Mouse (Mus musculus): ENCODE measurements at regions not wholly inside any gene's neighbourhood (a gene's known extent, or its start where the extent isn't known, plus 50 kb on each side); places are given as distances from the start of the nearest gene placed in this dataset.
A peak's percentile ranks its signal among the peaks of the same experiment; 100 is the strongest.

- peaks cover 7% of the 10 kb centered on the region for H3K4me1 ChIP-seq
- no peak for ATAC-seq (ENCODE audit: borderline replicate concordance, extremely low read depth, low FRiP score, low TSS enrichment)
- no peaks in the 10 kb centered on the region for H3K27me3 ChIP-seq
- no peak overlapping the region for H3K4me2 ChIP-seq
- no peak overlapping the region for H3K4me3 ChIP-seq
- no peaks in the 10 kb centered on the region for H3K36me3 ChIP-seq
- no peak overlapping the region for H3K27ac ChIP-seq
- no peak overlapping the region for H3K9ac ChIP-seq
- 51% methylated on average over 3 of the region's 3 CpGs for WGBS
- H3K9me3 ChIP-seq: no peaks in the 10 kb centered on the region
Observed at GRCm38 (mm10) chr15:37166744-37167143, 159.2 kb upstream of the Zfp706 start.

DNA sequence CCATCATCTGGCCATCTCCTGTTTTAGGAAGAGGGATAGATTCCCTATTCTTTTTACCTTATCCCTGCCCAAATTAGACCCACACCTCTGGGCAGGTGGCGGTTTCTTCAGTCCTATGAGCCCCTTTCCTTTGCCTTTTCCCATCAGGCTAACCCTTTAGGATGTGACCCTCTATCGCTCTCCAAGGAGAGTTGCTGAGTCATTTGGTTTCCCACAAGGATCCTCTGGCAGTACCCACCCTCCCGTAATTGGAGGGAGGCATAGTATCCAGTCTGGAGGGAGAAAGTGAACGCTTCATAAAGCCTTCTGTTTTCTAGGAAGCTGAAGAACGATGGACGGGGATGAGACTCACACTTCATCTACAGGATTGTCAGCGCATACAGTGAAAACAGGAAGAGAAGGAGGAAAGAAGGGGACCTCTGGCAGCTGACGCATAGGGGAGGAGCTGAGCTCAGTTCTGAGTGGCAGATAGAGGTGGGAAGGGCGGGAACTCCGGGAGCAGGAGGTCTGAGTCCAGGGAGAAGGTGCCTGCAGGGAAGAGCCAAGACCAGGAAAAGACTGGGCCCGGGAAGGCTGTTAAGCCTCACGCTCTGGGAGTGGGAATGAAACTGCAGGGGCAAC lies 158.4 kb upstream of the Zfp706 start:
- H3K9ac ChIP-seq: no peak overlapping the region
- H3K27ac ChIP-seq: no peak overlapping the region
- H3K4me1 ChIP-seq: peaks cover 7% of the 10 kb centered on the region
- no peak overlapping the region for H3K4me3 ChIP-seq
- 12% methylated on average over 12 of the region's 12 CpGs for WGBS
- H3K4me2 ChIP-seq: peak overlapping the region; percentile 23; the same call in 1 of the 2 replicates
- ATAC-seq (ENCODE audit: borderline replicate concordance, extremely low read depth, low FRiP score, low TSS enrichment): 0 out of 2 replicates have a peak, but pooled peaks have one; percentile 55
- no peaks in the 10 kb centered on the region for H3K36me3 ChIP-seq
- H3K27me3 ChIP-seq: no peaks in the 10 kb centered on the region
- no peaks in the 10 kb centered on the region for H3K9me3 ChIP-seq

GRCm38 (mm10) chr15:37165216-37165615 lies 157.6 kb upstream of the Zfp706 start:
- H3K4me1 ChIP-seq: peaks cover 7% of the 10 kb centered on the region
- no peak overlapping the region for H3K27ac ChIP-seq

GRCm38 (mm10) chr15:37164191-37165135 lies 156.9 kb upstream of the Zfp706 start:
- ATAC-seq (ENCODE audit: borderline replicate concordance, extremely low read depth, low FRiP score, low TSS enrichment): no peak
- Histone ChIP-seq H3K4me2 (no peak overlapping the region), H3K4me3 (no peak overlapping the region), H3K27me3 (no peaks in the 10 kb centered on the region), H3K4me1 (peaks cover 7% of the 10 kb centered on the region), H3K27ac (no peak overlapping the region), H3K9ac (no peak overlapping the region), H3K36me3 (no peaks in the 10 kb centered on the region), H3K9me3 (no peaks in the 10 kb centered on the region)
- WGBS: 31% methylated on average over 14 of the region's 15 CpGs

More at GRCm38 (mm10) chr15:37165216-37165615, 157.6 kb upstream of the Zfp706 start:
- 39% methylated on average over 2 of the region's 2 CpGs for WGBS
- Histone ChIP-seq H3K27me3 (no peaks in the 10 kb centered on the region), H3K4me3 (no peak overlapping the region), H3K9ac (no peak overlapping the region), H3K4me2 (no peak overlapping the region), H3K36me3 (no peaks in the 10 kb centered on the region), H3K9me3 (no peaks in the 10 kb centered on the region)
- no peak for ATAC-seq (ENCODE audit: borderline replicate concordance, extremely low read depth, low FRiP score, low TSS enrichment)

GRCm38 (mm10) chr15:37159956-37160355 lies 152.4 kb upstream of the Zfp706 start:
- ATAC-seq (ENCODE audit: borderline replicate concordance, extremely low read depth, low FRiP score, low TSS enrichment): no peak
- Histone ChIP-seq H3K27ac (no peak overlapping the region), H3K9me3 (no peaks in the 10 kb centered on the region), H3K9ac (no peak overlapping the region), H3K27me3 (no peaks in the 10 kb centered on the region), H3K4me2 (no peak overlapping the region), H3K36me3 (no peaks in the 10 kb centered on the region), H3K4me3 (no peak overlapping the region), H3K4me1 (peaks cover 13% of the 10 kb centered on the region)
- WGBS: 62% methylated on average over 4 of the region's 4 CpGs

GRCm38 (mm10) chr15:37159349-37159748 lies 151.8 kb upstream of the Zfp706 start:
- WGBS: 5% methylated on average over 4 of the region's 4 CpGs
- no peak overlapping the region for H3K27ac ChIP-seq
- H3K9ac ChIP-seq: no peak overlapping the region
- H3K9me3 ChIP-seq: no peaks in the 10 kb centered on the region
- H3K4me2 ChIP-seq: no peak overlapping the region
- no peaks in the 10 kb centered on the region for H3K27me3 ChIP-seq
- H3K4me1 ChIP-seq: peaks cover 13% of the 10 kb centered on the region
- peak; percentile 74 for ATAC-seq (ENCODE audit: borderline replicate concordance, extremely low read depth, low FRiP score, low TSS enrichment)
- no peak overlapping the region for H3K4me3 ChIP-seq
- no peaks in the 10 kb centered on the region for H3K36me3 ChIP-seq

DNA sequence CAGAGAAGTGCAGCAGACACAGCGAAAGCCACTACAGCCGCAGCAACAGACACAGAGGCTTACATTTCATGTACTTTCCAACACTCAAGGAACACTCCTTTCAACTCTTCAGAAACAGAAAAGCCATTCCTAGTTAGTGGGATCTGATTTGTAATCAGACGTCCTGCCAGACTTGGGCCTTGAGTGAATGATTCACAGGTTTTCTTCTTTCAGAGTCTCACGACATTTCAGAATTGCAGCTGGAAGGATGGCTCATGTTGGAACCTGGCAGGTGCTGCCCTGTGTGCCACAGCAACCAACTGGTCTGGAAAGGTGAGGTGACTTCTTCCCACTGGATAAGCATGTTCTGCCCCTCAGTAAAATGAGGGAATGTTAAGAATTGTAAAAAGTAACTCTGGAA lies 149.8 kb upstream of the Zfp706 start:
- Histone ChIP-seq H3K4me1 (peaks cover 13% of the 10 kb centered on the region), H3K27me3 (no peaks in the 10 kb centered on the region), H3K27ac (peak overlapping the region; percentile 45), H3K4me3 (no peak overlapping the region), H3K4me2 (no peak overlapping the region), H3K9ac (no peak overlapping the region), H3K9me3 (no peaks in the 10 kb centered on the region), H3K36me3 (no peaks in the 10 kb centered on the region)
- WGBS: 47% methylated on average over 4 of the region's 4 CpGs
- ATAC-seq (ENCODE audit: borderline replicate concordance, extremely low read depth, low FRiP score, low TSS enrichment): no peak

- Histone ChIP-seq H3K4me2 (no peak overlapping the region), H3K36me3 (no peaks in the 10 kb centered on the region), H3K4me1 (peaks cover 13% of the 10 kb centered on the region), H3K27ac (no peak overlapping the region), H3K9ac (no peak overlapping the region), H3K4me3 (no peak overlapping the region), H3K27me3 (no peaks in the 10 kb centered on the region), H3K9me3 (no peaks in the 10 kb centered on the region)
- 77% methylated on average over 4 of the region's 4 CpGs for WGBS
- no peak for ATAC-seq (ENCODE audit: borderline replicate concordance, extremely low read depth, low FRiP score, low TSS enrichment)
Observed at GRCm38 (mm10) chr15:37154934-37155333, 147.4 kb upstream of the Zfp706 start.

GRCm38 (mm10) chr15:37153177-37153576 lies 145.6 kb upstream of the Zfp706 start:
- no peak overlapping the region for H3K27ac ChIP-seq
- no peak overlapping the region for H3K4me2 ChIP-seq
- no peaks in the 10 kb centered on the region for H3K36me3 ChIP-seq
- WGBS: 81% methylated on average over 6 of the region's 6 CpGs
- no peak overlapping the region for H3K9ac ChIP-seq
- no peaks in the 10 kb centered on the region for H3K27me3 ChIP-seq
- 0 out of 2 replicates have a peak, but pooled peaks cover 7% of the 10 kb centered on the region for H3K4me1 ChIP-seq
- H3K9me3 ChIP-seq: no peaks in the 10 kb centered on the region
- no peak overlapping the region for H3K4me3 ChIP-seq
- ATAC-seq (ENCODE audit: borderline replicate concordance, extremely low read depth, low FRiP score, low TSS enrichment): no peak

DNA sequence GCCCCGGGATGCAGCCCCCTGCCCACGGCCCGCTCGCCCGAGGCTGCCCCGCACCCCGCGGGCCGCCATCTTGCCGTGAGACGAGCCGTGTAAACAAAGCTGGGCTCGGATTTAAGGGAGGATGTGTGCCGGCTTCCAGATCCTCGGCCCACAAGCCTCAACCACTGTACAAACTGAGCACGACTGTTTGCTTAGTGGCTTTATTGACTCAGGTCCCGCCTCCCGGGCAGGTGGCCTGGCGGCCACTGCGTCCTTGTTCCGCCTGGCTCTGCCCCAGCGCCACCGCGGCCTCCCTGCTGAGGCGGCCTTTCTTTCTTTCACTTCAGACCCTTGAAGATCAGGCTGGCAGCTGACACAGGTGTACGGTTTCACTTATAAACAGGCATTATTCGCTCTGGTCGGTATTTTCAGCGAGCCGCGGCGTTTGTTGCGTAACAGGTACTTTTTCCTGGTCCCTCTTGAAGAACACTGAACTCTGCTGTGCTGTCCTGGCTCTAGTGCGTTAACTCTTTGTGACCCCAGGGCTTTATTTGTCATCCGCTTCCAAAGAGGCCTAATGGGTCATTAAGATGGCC lies 128.1 kb upstream of the Zfp706 start:
- Histone ChIP-seq H3K9me3 (no peaks in the 10 kb centered on the region), H3K4me1 (peaks cover 19% of the 10 kb centered on the region), H3K36me3 (no peaks in the 10 kb centered on the region), H3K27me3 (no peaks in the 10 kb centered on the region), H3K4me3 (peak overlapping the region; percentile 55), H3K27ac (peak overlapping the region; percentile 97), H3K4me2 (peak overlapping the region; percentile 84), H3K9ac (peak overlapping the region; percentile 61)
- ATAC-seq (ENCODE audit: borderline replicate concordance, extremely low read depth, low FRiP score, low TSS enrichment): peak; percentile 84
- WGBS: 2% methylated on average over 35 of the region's 35 CpGs

GRCm38 (mm10) chr15:37134913-37135589 lies 127.5 kb upstream of the Zfp706 start:
- peak overlapping the region; percentile 61 for H3K9ac ChIP-seq
- peak overlapping the region; percentile 55 for H3K4me3 ChIP-seq
- ATAC-seq (ENCODE audit: borderline replicate concordance, extremely low read depth, low FRiP score, low TSS enrichment): peak; percentile 23; the same call in 1 of the 2 replicates
- H3K27ac ChIP-seq: peak overlapping the region; percentile 97
- peaks cover 19% of the 10 kb centered on the region for H3K4me1 ChIP-seq
- 19% methylated on average over 20 of the region's 20 CpGs for WGBS
- peak overlapping the region; percentile 84 for H3K4me2 ChIP-seq
- H3K9me3 ChIP-seq: no peaks in the 10 kb centered on the region
- no peaks in the 10 kb centered on the region for H3K27me3 ChIP-seq
- H3K36me3 ChIP-seq: no peaks in the 10 kb centered on the region
